Mouse (Mus musculus): ENCODE data around the gene Nrp1. TPM values are rescaled to one million over a fixed set of nuclear protein-coding genes. Genes with fewer than 3 reads are reported as not detected.
A peak's percentile ranks its signal among the peaks of the same experiment; 100 is the strongest.

The Nrp1 gene
- polyA plus RNA-seq, 1 experiment from 2014 or later: 121 TPM

GRCm38 (mm10) chr8:128396968-128397367 is 38.6 kb downstream of the Nrp1 start:
- Histone ChIP-seq H3K27ac (replicated peaks) (no peak overlapping the region), H3K9me3 (no peaks in the 10 kb centered on the region), H3K4me2 (no peak overlapping the region), H3K36me3 (0 out of 2 replicates have a peak, but pooled peaks cover 6% of the 10 kb centered on the region), H3K4me1 (peaks cover 58% of the 10 kb centered on the region), H3K27me3 (replicated peaks) (no peaks in the 10 kb centered on the region), H3K9ac (no peak overlapping the region), H3K4me3 (no peak overlapping the region)
- 64% methylated on average over 7 of the region's 7 CpGs for WGBS
- no peak for ATAC-seq (ENCODE audit: extremely low read depth, insufficient number of reproducible peaks, low FRiP score, low TSS enrichment)

- H3K4me2 ChIP-seq: no peak overlapping the region
- 27% methylated on average over 3 of the region's 3 CpGs for WGBS
- ATAC-seq (ENCODE audit: extremely low read depth, insufficient number of reproducible peaks, low FRiP score, low TSS enrichment): no peak
- H3K27me3 ChIP-seq (replicated peaks): no peaks in the 10 kb centered on the region
- no peak overlapping the region for H3K4me3 ChIP-seq
- H3K27ac ChIP-seq (replicated peaks): no peak overlapping the region
- H3K9ac ChIP-seq: no peak overlapping the region
- peaks cover 62% of the 10 kb centered on the region for H3K4me1 ChIP-seq
- peaks cover 10% of the 10 kb centered on the region; the same call in 1 of the 2 replicates for H3K36me3 ChIP-seq
- H3K9me3 ChIP-seq: no peaks in the 10 kb centered on the region
These were observed 39.0 kb downstream of the Nrp1 start for GRCm38 (mm10) chr8:128397441-128397840.

DNA sequence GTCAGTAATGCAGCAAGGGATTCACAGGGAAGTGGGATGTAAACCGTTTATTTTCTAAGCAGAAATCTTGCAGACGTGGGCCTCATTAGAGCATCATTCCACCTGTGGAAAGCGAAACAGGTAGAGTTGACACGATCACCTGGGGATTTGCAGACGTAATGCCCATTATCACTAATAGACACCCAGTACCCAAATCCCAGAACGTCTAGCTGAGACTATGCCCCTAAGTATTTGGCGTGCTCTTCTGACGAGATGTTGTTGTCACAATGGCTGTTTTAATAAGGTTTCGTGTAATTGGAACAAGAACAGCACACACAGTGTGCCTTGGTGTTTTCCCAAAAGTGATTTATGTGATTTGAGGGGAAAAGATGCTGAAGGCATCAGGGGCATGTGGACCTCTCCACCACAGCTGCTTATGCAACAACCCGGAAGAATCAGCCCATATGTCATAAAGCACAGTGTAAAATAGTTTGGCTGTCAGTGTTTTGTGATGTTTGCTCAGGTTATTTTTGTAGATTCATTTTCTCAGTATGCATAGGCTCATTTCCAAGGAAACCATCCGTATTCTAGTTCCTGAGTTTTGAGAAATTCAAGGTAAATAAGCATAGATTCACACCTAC is 40.2 kb downstream of the Nrp1 start:
- ATAC-seq (ENCODE audit: extremely low read depth, insufficient number of reproducible peaks, low FRiP score, low TSS enrichment): no peak
- no peak overlapping the region for H3K4me3 ChIP-seq
- peaks cover 62% of the 10 kb centered on the region for H3K4me1 ChIP-seq
- H3K27ac ChIP-seq (replicated peaks): no peak overlapping the region
- H3K9ac ChIP-seq: no peak overlapping the region
- no peak overlapping the region for H3K4me2 ChIP-seq
- no peaks in the 10 kb centered on the region for H3K27me3 ChIP-seq (replicated peaks)
- 79% methylated on average over 11 of the region's 11 CpGs for WGBS
- peaks cover 14% of the 10 kb centered on the region; the same call in 1 of the 2 replicates for H3K36me3 ChIP-seq
- no peaks in the 10 kb centered on the region for H3K9me3 ChIP-seq

DNA sequence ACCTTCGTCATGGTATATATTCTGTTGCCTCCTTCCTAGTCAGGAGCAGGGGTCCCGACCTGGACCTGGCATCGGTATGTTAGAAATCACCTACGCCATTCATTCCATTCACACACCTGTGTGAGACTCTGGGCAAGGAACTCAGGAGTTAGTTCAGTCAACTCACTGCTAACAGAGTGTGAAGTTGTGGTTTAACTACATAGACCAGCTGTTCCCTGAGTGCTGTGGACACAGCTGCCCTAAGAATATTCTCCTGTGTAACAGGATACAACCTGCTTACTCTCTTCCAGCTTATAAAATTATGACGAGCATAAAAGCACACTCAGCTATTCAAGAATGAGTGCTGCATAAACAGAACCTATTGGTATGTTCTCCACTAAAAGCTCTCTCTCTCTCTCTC is 41.9 kb downstream of the Nrp1 start:
- ATAC-seq (ENCODE audit: extremely low read depth, insufficient number of reproducible peaks, low FRiP score, low TSS enrichment): no peak
- no peak overlapping the region for H3K4me2 ChIP-seq

DNA sequence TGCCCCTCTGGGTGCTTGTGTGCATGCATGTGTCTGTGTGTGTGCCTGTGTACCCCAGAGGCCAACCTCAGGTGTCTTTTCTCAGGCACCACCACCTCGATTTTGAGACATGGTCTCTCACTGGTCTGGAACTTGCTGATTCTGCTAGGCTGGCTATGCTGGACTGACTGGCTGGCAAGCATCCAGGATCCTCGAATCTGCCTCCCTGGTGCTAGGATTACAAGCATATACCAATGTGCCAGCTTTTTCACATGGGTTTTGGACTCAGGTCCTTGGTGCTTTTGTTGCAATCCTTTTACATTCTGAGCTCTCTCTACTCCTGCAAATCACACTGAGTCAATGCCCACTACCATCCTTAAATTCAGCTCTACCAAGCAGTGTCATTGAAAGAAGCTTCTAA is 46.5 kb downstream of the Nrp1 start:
- Histone ChIP-seq H3K36me3 (peaks cover 12% of the 10 kb centered on the region; the same call in 1 of the 2 replicates), H3K4me3 (no peak overlapping the region), H3K27me3 (replicated peaks) (no peaks in the 10 kb centered on the region), H3K9ac (no peak overlapping the region), H3K9me3 (no peaks in the 10 kb centered on the region), H3K4me2 (no peak overlapping the region), H3K4me1 (peaks cover 38% of the 10 kb centered on the region), H3K27ac (replicated peaks) (no peak overlapping the region)
- no peak for ATAC-seq (ENCODE audit: extremely low read depth, insufficient number of reproducible peaks, low FRiP score, low TSS enrichment)
- WGBS: 56% methylated on average over 2 of the region's 2 CpGs

More for the DNA sequence above, 41.9 kb downstream of the Nrp1 start:
- peaks cover 12% of the 10 kb centered on the region; the same call in 1 of the 2 replicates for H3K36me3 ChIP-seq
- WGBS: 74% methylated on average over 5 of the region's 5 CpGs
- no peak overlapping the region for H3K27ac ChIP-seq (replicated peaks)
- no peaks in the 10 kb centered on the region for H3K27me3 ChIP-seq (replicated peaks)
- peaks cover 51% of the 10 kb centered on the region for H3K4me1 ChIP-seq
- no peak overlapping the region for H3K9ac ChIP-seq
- H3K4me3 ChIP-seq: no peak overlapping the region
- H3K9me3 ChIP-seq: no peaks in the 10 kb centered on the region

- ATAC-seq (ENCODE audit: extremely low read depth, insufficient number of reproducible peaks, low FRiP score, low TSS enrichment): no peak
- peak overlapping the region; percentile 31; the same call in 1 of the 2 replicates for H3K27ac ChIP-seq (replicated peaks)
- peaks cover 7% of the 10 kb centered on the region for H3K36me3 ChIP-seq
- peaks cover 81% of the 10 kb centered on the region for H3K4me1 ChIP-seq
- H3K4me2 ChIP-seq: no peak overlapping the region
- H3K4me3 ChIP-seq: no peak overlapping the region
- H3K9me3 ChIP-seq: no peaks in the 10 kb centered on the region
- no peak overlapping the region for H3K9ac ChIP-seq
- H3K27me3 ChIP-seq (replicated peaks): no peaks in the 10 kb centered on the region
- 47% methylated on average over 4 of the region's 4 CpGs for WGBS
These were observed 55.0 kb downstream of the Nrp1 start for GRCm38 (mm10) chr8:128413381-128413780.

DNA sequence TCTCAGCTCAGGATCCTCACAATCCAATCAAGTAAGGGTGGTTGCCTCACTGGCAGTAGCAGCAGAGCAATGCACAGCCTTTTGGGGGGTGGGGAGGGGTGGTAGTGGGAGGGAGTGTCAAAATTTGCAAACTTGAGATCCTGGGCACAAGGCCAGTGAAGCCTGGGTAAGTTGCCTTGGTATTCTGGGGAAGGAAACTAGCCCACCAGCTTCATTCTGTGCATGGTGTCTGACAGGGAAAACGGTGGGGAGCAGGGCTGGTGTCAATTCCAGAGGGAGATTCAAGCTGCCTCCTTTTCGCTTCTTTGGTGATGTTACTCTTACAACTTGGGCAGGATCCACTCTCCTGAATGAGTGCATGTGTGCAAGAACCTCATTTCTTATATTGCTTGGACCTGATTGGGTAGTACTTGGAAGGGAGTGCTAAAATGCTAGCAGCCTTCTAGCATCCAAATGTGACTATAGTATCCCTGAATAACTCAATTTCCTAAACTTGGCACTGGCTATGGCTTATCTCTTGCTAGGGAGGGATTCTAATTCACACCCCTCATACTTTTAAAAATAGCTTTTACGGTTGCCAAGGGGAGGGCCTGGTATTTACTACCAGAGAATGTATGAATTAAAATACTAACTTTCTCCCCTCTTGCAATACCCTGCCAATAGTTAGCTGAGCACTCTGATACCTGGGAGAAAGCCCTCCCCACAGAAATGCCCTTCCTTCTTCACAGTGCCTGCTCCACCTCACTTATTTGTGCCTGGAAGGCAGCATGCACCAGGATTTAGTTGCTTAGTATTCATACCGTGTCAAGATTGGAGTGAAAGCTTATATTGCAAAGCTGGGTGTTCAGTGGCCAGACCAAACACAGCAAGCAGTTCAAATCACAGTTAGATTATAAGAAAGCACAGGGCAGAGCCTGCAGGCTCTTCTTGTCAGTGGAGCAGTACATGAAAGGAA is 57.6 kb downstream of the Nrp1 start:
- 22% methylated on average over 4 of the region's 4 CpGs for WGBS
- Histone ChIP-seq H3K27ac (replicated peaks) (peak overlapping the region; percentile 79), H3K9me3 (no peaks in the 10 kb centered on the region), H3K4me1 (peaks cover 64% of the 10 kb centered on the region), H3K9ac (peak overlapping the region; percentile 67), H3K4me2 (peak overlapping the region; percentile 37), H3K36me3 (peaks cover 30% of the 10 kb centered on the region), H3K27me3 (replicated peaks) (no peaks in the 10 kb centered on the region), H3K4me3 (no peak overlapping the region)
- no peak for ATAC-seq (ENCODE audit: extremely low read depth, insufficient number of reproducible peaks, low FRiP score, low TSS enrichment)

GRCm38 (mm10) chr8:128416896-128417295 is 58.5 kb downstream of the Nrp1 start:
- peaks cover 62% of the 10 kb centered on the region for H3K4me1 ChIP-seq
- peak overlapping the region; percentile 17; the same call in 1 of the 2 replicates for H3K9ac ChIP-seq
- no peaks in the 10 kb centered on the region for H3K9me3 ChIP-seq
- no peak for ATAC-seq (ENCODE audit: extremely low read depth, insufficient number of reproducible peaks, low FRiP score, low TSS enrichment)
- no peaks in the 10 kb centered on the region for H3K27me3 ChIP-seq (replicated peaks)
- 43% methylated on average over 2 of the region's 2 CpGs for WGBS
- no peak overlapping the region for H3K4me3 ChIP-seq
- H3K36me3 ChIP-seq: peaks cover 32% of the 10 kb centered on the region
- H3K27ac ChIP-seq (replicated peaks): peak overlapping the region; percentile 79
- H3K4me2 ChIP-seq: peak overlapping the region; percentile 37

DNA sequence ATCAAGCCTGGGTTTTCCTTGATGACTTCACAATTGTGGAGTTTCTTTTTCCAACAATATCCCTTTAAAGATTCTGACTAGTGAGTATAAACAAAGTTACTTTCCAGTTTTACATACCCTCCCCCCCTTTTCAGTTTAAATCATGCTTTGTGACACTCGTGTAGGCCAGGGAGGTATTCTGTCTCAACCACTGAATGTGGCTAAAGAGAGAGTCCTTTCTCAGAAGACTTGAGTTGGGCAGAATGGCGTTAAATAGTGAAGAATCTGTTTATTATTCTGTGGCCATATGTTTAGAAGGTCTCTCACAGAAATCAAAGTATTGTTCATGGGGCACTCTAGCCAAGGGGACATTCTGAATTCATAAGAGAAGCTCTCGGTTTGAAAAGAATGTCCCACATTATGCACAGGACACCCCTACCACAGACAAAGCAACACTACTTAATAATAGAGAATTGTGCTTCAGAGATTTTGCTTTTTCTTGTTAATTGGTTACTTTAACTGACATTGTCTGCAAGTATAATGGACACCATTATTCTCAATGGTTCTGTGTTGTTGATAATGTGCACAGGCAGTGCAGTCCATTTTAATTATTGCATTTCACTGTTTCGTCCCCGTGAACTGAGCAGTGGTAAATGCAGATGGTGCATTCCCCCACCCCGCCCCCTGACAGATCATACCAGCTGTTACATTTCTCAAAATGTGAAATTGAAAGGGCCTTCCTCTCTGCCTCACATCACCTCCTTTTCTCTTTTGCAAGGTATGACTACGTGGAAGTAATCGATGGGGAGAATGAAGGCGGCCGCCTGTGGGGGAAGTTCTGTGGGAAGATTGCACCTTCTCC is 59.8 kb downstream of the Nrp1 start:
- Histone ChIP-seq H3K9me3 (no peaks in the 10 kb centered on the region), H3K4me1 (peaks cover 53% of the 10 kb centered on the region), H3K27me3 (replicated peaks) (no peaks in the 10 kb centered on the region), H3K9ac (no peak overlapping the region), H3K36me3 (peaks cover 43% of the 10 kb centered on the region), H3K27ac (replicated peaks) (no peak overlapping the region), H3K4me3 (no peak overlapping the region), H3K4me2 (no peak overlapping the region)
- ATAC-seq (ENCODE audit: extremely low read depth, insufficient number of reproducible peaks, low FRiP score, low TSS enrichment): no peak
- WGBS: 85% methylated on average over 10 of the region's 10 CpGs

DNA sequence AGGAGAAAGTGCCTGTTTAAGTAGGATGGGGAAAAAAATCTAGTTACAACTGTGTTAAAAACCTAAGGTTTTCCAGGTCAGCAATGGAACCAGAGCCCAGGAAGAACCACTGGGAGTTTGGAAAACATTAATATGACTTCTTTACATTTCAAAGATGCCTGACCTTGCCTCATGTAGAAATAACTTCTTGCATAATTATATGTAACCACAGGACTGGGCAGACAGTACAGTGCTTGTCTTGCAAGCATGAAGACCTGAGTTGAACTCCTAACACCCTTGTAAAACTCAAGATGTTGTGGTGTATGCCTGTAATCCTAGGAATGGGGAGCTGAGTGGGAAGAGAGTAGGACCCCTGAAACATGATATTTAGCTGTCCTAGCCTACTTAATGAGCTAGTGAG is 61.6 kb downstream of the Nrp1 start:
- Histone ChIP-seq H3K4me1 (peaks cover 49% of the 10 kb centered on the region), H3K4me3 (no peak overlapping the region), H3K27ac (replicated peaks) (no peak overlapping the region), H3K36me3 (peaks cover 59% of the 10 kb centered on the region), H3K9me3 (no peaks in the 10 kb centered on the region), H3K4me2 (no peak overlapping the region), H3K27me3 (replicated peaks) (no peaks in the 10 kb centered on the region), H3K9ac (no peak overlapping the region)
- no peak for ATAC-seq (ENCODE audit: extremely low read depth, insufficient number of reproducible peaks, low FRiP score, low TSS enrichment)

DNA sequence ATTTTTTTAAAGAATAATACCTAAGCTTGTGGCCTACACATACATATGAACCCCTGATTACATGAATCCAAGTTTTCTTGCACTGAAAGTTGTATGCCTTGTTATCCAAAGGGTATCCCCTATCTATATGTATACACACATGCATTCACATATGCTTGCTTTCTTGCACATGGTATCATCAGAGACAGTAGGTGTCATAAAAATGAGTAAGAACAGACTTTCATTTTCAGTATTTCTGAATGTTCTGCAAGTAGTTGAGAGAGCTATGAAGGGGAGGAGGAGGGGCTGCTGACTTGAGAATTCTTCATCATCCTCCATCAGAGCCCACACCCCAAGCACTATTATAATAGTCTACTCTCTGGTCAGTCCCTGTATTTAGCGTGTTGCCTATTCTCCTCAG is 62.0 kb downstream of the Nrp1 start:
- Histone ChIP-seq H3K4me3 (no peak overlapping the region), H3K27me3 (replicated peaks) (no peaks in the 10 kb centered on the region), H3K4me1 (peaks cover 45% of the 10 kb centered on the region), H3K27ac (replicated peaks) (no peak overlapping the region), H3K36me3 (peaks cover 61% of the 10 kb centered on the region), H3K9ac (no peak overlapping the region), H3K4me2 (no peak overlapping the region), H3K9me3 (no peaks in the 10 kb centered on the region)
- WGBS: 77% methylated on average over 1 of the region's 1 CpGs
- ATAC-seq (ENCODE audit: extremely low read depth, insufficient number of reproducible peaks, low FRiP score, low TSS enrichment): no peak

Data from heart, embryonic 13.5 days (tissue).